Comparison of ENCODE assay signal across 9 mouse cellular contexts in the genomic region with DNA sequence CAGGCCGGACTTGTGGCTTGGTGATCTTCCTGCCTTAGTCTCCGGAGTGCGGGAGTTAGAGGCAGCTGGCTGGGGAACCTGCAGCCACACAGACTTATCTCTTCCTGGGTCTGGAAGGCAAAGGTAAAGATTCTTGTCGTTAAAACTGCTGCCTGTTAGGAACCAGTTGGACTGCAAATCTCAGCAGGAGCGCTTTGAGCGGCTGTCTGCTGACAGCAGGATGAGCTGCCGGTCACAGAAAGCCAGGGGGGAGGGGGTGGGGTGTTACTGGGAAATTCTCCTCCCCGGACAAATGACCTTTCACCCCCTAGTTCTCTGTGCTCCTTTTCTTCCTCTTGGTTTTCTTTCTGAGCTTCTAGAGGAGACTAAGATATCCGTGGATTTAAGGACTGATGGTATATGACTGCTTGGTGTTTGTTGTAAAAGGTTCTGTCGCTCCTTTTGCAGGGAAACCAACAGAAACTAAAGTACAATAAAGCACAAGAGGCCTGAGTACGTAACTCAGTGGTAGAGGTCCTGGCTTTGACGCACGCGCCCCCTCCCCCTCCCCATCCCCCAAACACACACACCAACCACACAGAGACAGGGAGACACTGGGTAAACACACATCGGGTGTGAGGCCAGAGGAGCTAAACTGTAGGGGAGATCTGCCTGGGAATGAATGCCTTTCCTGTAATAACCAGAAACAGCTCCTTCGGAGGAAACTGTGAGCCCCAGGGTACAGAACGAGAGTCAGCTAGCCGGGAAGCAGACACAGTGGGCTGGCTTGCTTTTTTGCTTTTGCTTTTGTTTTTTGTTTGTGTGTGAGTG. TPM values are rescaled to one million over a fixed set of nuclear protein-coding genes. Genes with fewer than 3 reads are reported as not detected.
A peak's percentile ranks its signal among the peaks of the same experiment; 100 is the strongest.
DNase-seq lines count a peak whose midpoint lies in the region; ATAC-seq and TF ChIP-seq lines count a peak whose summit lies in the region.
"Had no signal": no experiment of that assay in that cellular context is flagged by ENCODE, and none has a peak within 500 bp of the region (broad histone marks: within the 10 kb centered on the region; RNA-seq: fewer than 3 reads in every experiment).

No protein-coding gene starts in this region.

- peak; percentile 13 to 17 for DNase-seq in cerebellum, postnatal 14 days
- DNase-seq in cerebellum, adult 2 months = no peak
- peak; percentile 78 for DNase-seq in embryo, embryonic 11 days
- peak; percentile 56 for DNase-seq in heart, postnatal 0 days (ENCODE audit: low spot score)
- peak; percentile 33 for DNase-seq in kidney, postnatal 14 days
- DNase-seq in thymus, postnatal 4 days = peak; percentile 23
- no peak for DNase-seq in left cerebral cortex, postnatal 14 days (ENCODE audit: low spot score in 2 of 2)

- ATAC-seq in heart, postnatal 0 days (ENCODE audit: insufficient read depth, low read depth) = peak; percentile 64
- ATAC-seq in megakaryocyte, adult 5-6 weeks (ENCODE audit: poor library complexity, severe bottlenecking) = peak; percentile 23

- no peaks in the 10 kb centered on the region for H3K27me3 ChIP-seq in cerebellum, adult 2 months (ENCODE audit: control insufficient read depth, insufficient read depth, low read length)
- H3K27me3 ChIP-seq in heart, postnatal 0 days (ENCODE audit: control insufficient read depth, insufficient read depth, low read length) = no peaks in the 10 kb centered on the region
- H3K27me3 ChIP-seq: CH12.LX had no signal

- no peak for TF ChIP-seq POLR2A in cerebellum, adult 2 months (IDR thresholded peaks at IDR 0.05; ENCODE audit: borderline replicate concordance, insufficient read depth, low read length)

- no peak overlapping the region for H3K27ac ChIP-seq in cerebellum, adult 2 months (ENCODE audit: insufficient read depth, low read length)
- H3K27ac ChIP-seq in heart, postnatal 0 days (ENCODE audit: low read depth) = peak overlapping the region; percentile 67

- intact Hi-C loops in left cerebral cortex, postnatal 14 days (cut with DNase I) = loop anchor here (5.0 to 10.0 kb wide), 2 partner anchors 54 to 136 kb away; a partner anchor contains a TSS

- H3K9me3 ChIP-seq in heart, postnatal 0 days (replicated peaks; ENCODE audit: control insufficient read depth, low read length) = no peaks in the 10 kb centered on the region

- H3K36me3 ChIP-seq in heart, postnatal 0 days (replicated peaks; ENCODE audit: control insufficient read depth, insufficient read depth, low read length) = no peaks in the 10 kb centered on the region

- H3K4me3 ChIP-seq in cerebellum, adult 2 months (replicated peaks; ENCODE audit: insufficient read depth, low read depth, low read length) = no peak overlapping the region
- H3K4me3 ChIP-seq in heart, postnatal 0 days (ENCODE audit: low read depth, low read length) = peak overlapping the region; percentile 33

- no peak for TF ChIP-seq CTCF in cerebellum, adult 2 months (IDR thresholded peaks at IDR 0.05; ENCODE audit: borderline replicate concordance, insufficient read depth, low read depth, low read length)
- TF ChIP-seq CTCF in heart, postnatal 0 days (IDR thresholded peaks at IDR 0.05; ENCODE audit: low read depth) = no peak

- H3K4me1 ChIP-seq in cerebellum, adult 2 months (ENCODE audit: control insufficient read depth, insufficient read depth, low read length) = no peaks in the 10 kb centered on the region
- peaks cover 8% of the 10 kb centered on the region; the same call in 1 of the 2 replicates for H3K4me1 ChIP-seq in heart, postnatal 0 days (ENCODE audit: control insufficient read depth, insufficient read depth)

- 23% methylated on average over 18 of the region's 18 CpGs for WGBS in cerebellum, adult 2 months
- WGBS in heart, postnatal 0 days = 3% methylated on average over 18 of the region's 18 CpGs

- no peak for TF ChIP-seq EP300 in heart, postnatal 0 days (IDR thresholded peaks at IDR 0.05; ENCODE audit: low read depth)

- H3K4me2 ChIP-seq in heart, postnatal 0 days (ENCODE audit: low read depth, low read length) = peak overlapping the region; percentile 75

- peak overlapping the region; percentile 49 for H3K9ac ChIP-seq in heart, postnatal 0 days (replicated peaks; ENCODE audit: low read depth, low read length)

RNA-seq across cellular contexts. Expression of a gene that starts 29.7 kb away (rescaled TPM):
- polyA plus RNA-seq in cerebellum, adult 2 months (2012; rRNA removed) = 284 and 308 TPM in 2 replicates
- 44.5 and 56.3 TPM in 2 replicates for total RNA-seq in heart, postnatal 0 days (2014; rRNA removed; ENCODE audit: low replicate concordance)
- 231 and 250 TPM in 2 replicates for polyA plus RNA-seq in heart, postnatal 0 days (2015; fragmentation: Nextera tagmentation; extraction: Ambion mirVana)
- 77.6 and 93.6 TPM in 2 replicates for total RNA-seq in megakaryocyte, adult 5-6 weeks (2015)
- 26.9 and 47.6 TPM in 2 replicates for total RNA-seq in megakaryocyte, adult 5-6 weeks (2017)
- total RNA-seq in left cerebral cortex, postnatal 14 days (2021) = 100 to 1,000 TPM in 1 of 2 experiments, 10 to 100 TPM in 1; 96.6 to 100 TPM

RNA-seq across cellular contexts. Expression of a gene that starts 55.8 kb away (rescaled TPM):
- 33.8 and 35.9 TPM in 2 replicates for polyA plus RNA-seq in cerebellum, adult 2 months (2012; rRNA removed)
- total RNA-seq in heart, postnatal 0 days (2014; rRNA removed; ENCODE audit: low replicate concordance) = 11.6 and 22.9 TPM in 2 replicates
- polyA plus RNA-seq in heart, postnatal 0 days (2015; fragmentation: Nextera tagmentation; extraction: Ambion mirVana) = 4.2 and 4.4 TPM in 2 replicates
- 33.2 and 49.0 TPM in 2 replicates for total RNA-seq in megakaryocyte, adult 5-6 weeks (2015)
- total RNA-seq in megakaryocyte, adult 5-6 weeks (2017) = 18.4 and 26.0 TPM in 2 replicates
- 100 to 1,000 TPM in 1 of 2 experiments, 10 to 100 TPM in 1; 94.5 to 101 TPM for total RNA-seq in left cerebral cortex, postnatal 14 days (2021)

Comparison
In these comparisons a context has a peak if more than half of its experiments do, and no peak if none do; other contexts are left out.
1. DNase-seq: peak in cerebellum, postnatal 14 days (2 of 2), embryo, embryonic 11 days (single experiment), heart, postnatal 0 days (single experiment), kidney, postnatal 14 days (single experiment) and thymus, postnatal 4 days (single experiment); none in cerebellum, adult 2 months (0 of 2) and left cerebral cortex, postnatal 14 days (0 of 2).